Mouse (Mus musculus): Measurements from ENCODE around the gene Yrdc. TPM values are rescaled to one million over a fixed set of nuclear protein-coding genes. Genes with fewer than 3 reads are reported as not detected.

The Yrdc gene
- polyA plus RNA-seq, 1 experiment = 36.5 TPM

- TF ChIP-seq POLR2A (IDR thresholded peaks at IDR 0.05; ENCODE audit: insufficient read length, low read depth) = no peak
- TF ChIP-seq REST (IDR thresholded peaks at IDR 0.05; ENCODE audit: insufficient read depth, insufficient read length) = peak; percentile 96
- TF ChIP-seq MAX (IDR thresholded peaks at IDR 0.05; ENCODE audit: low read depth) = no peak
- TF ChIP-seq USF1 (IDR thresholded peaks at IDR 0.05; ENCODE audit: low read depth) = no peak
- no peak for TF ChIP-seq TCF12 (IDR thresholded peaks at IDR 0.05; ENCODE audit: insufficient read depth, poor library complexity, severe bottlenecking)
- TF ChIP-seq E2F4 (IDR thresholded peaks at IDR 0.05; ENCODE audit: insufficient read depth) = no peak
- TF ChIP-seq SRF (IDR thresholded peaks at IDR 0.05; ENCODE audit: control insufficient read depth, insufficient read length, low read depth) = no peak
- no peak for TF ChIP-seq MYOD1 (IDR thresholded peaks at IDR 0.05; ENCODE audit: control insufficient read depth in 1 of 3, insufficient read length in 2 of 3, low read depth in 2 of 3)
- TF ChIP-seq MYOG (IDR thresholded peaks at IDR 0.05; ENCODE audit: control insufficient read depth in 1 of 3, insufficient read depth in 1 of 3, insufficient read length in 2 of 3, low read depth in 2 of 3) = peak in 1 of 3 experiments; percentile 61
- no peak for TF ChIP-seq CEBPB (IDR thresholded peaks at IDR 0.05; ENCODE audit: insufficient read depth, poor library complexity, severe bottlenecking)
- TF ChIP-seq POLR2AphosphoS2 (IDR thresholded peaks at IDR 0.05; ENCODE audit: insufficient read length, low read depth) = no peak
- no peaks in the 10 kb centered on the region for H3K79me2 ChIP-seq (ENCODE audit: control insufficient read depth, insufficient read depth)
- no peak overlapping the region for H3K4me2 ChIP-seq (ENCODE audit: low read depth)
- no peaks in the 10 kb centered on the region for H3K36me3 ChIP-seq (ENCODE audit: control insufficient read depth, insufficient read depth)
- H3ac ChIP-seq (ENCODE audit: control insufficient read depth, insufficient read length) = no peak overlapping the region
- peaks cover 18% of the 10 kb centered on the region for H3K27me3 ChIP-seq (ENCODE audit: control insufficient read depth, insufficient read depth, insufficient read length)
- no peak overlapping the region for H3K4me3 ChIP-seq
Measured at GRCm38 (mm10) chr4:124860446-124860845, 10.0 kb downstream of the Yrdc start.

GRCm38 (mm10) chr4:124861283-124862188, 11.1 kb downstream of the Yrdc start, which contains the start of gene Maneal:
TSS of gene Maneal (minus strand) at chr4:124862171.
- TF ChIP-seq CEBPB (IDR thresholded peaks at IDR 0.05; ENCODE audit: insufficient read depth, poor library complexity, severe bottlenecking) = no peak
- no peak for TF ChIP-seq SRF (IDR thresholded peaks at IDR 0.05; ENCODE audit: control insufficient read depth, insufficient read length, low read depth)
- TF ChIP-seq USF1 (IDR thresholded peaks at IDR 0.05; ENCODE audit: low read depth) = no peak
- no peak for TF ChIP-seq MYOG (IDR thresholded peaks at IDR 0.05; ENCODE audit: control insufficient read depth in 1 of 3, insufficient read depth in 1 of 3, insufficient read length in 2 of 3, low read depth in 2 of 3)
- no peak for TF ChIP-seq E2F4 (IDR thresholded peaks at IDR 0.05; ENCODE audit: insufficient read depth)
- TF ChIP-seq REST (IDR thresholded peaks at IDR 0.05; ENCODE audit: insufficient read depth, insufficient read length) = no peak
- TF ChIP-seq POLR2AphosphoS2 (IDR thresholded peaks at IDR 0.05; ENCODE audit: insufficient read length, low read depth) = no peak
- no peak for TF ChIP-seq TCF3 (IDR thresholded peaks at IDR 0.05; ENCODE audit: insufficient read length, low read depth)
- peaks cover 18% of the 10 kb centered on the region for H3K27me3 ChIP-seq (ENCODE audit: control insufficient read depth, insufficient read depth, insufficient read length)
- no peak within 1 kb of the TSS for H3ac ChIP-seq (ENCODE audit: control insufficient read depth, insufficient read length)
- H3K4me2 ChIP-seq (ENCODE audit: low read depth) = no peak within 1 kb of the TSS
- no peak within 1 kb of the TSS for H3K4me3 ChIP-seq
- no peaks in the 10 kb centered on the region for H3K36me3 ChIP-seq (ENCODE audit: control insufficient read depth, insufficient read depth)
- H3K79me2 ChIP-seq (ENCODE audit: control insufficient read depth, insufficient read depth) = no peaks in the 10 kb centered on the region

- no peak for TF ChIP-seq MAX (IDR thresholded peaks at IDR 0.05; ENCODE audit: low read depth)
- TF ChIP-seq TCF12 (IDR thresholded peaks at IDR 0.05; ENCODE audit: insufficient read depth, poor library complexity, severe bottlenecking) = no peak
- TF ChIP-seq MYOG (IDR thresholded peaks at IDR 0.05; ENCODE audit: control insufficient read depth in 1 of 3, insufficient read depth in 1 of 3, insufficient read length in 2 of 3, low read depth in 2 of 3) = no peak
- no peak for TF ChIP-seq E2F4 (IDR thresholded peaks at IDR 0.05; ENCODE audit: insufficient read depth)
- no peak for TF ChIP-seq USF1 (IDR thresholded peaks at IDR 0.05; ENCODE audit: low read depth)
- no peak for TF ChIP-seq CEBPB (IDR thresholded peaks at IDR 0.05; ENCODE audit: insufficient read depth, poor library complexity, severe bottlenecking)
- TF ChIP-seq MYOD1 (IDR thresholded peaks at IDR 0.05; ENCODE audit: control insufficient read depth in 1 of 3, insufficient read length in 2 of 3, low read depth in 2 of 3) = no peak
- TF ChIP-seq SRF (IDR thresholded peaks at IDR 0.05; ENCODE audit: control insufficient read depth, insufficient read length, low read depth) = no peak
- TF ChIP-seq TCF3 (IDR thresholded peaks at IDR 0.05; ENCODE audit: insufficient read length, low read depth) = no peak
- TF ChIP-seq POLR2AphosphoS2 (IDR thresholded peaks at IDR 0.05; ENCODE audit: insufficient read length, low read depth) = no peak
- TF ChIP-seq POLR2A (IDR thresholded peaks at IDR 0.05; ENCODE audit: insufficient read length, low read depth) = no peak
- TF ChIP-seq REST (IDR thresholded peaks at IDR 0.05; ENCODE audit: insufficient read depth, insufficient read length) = no peak
- Histone ChIP-seq H3K27me3 (ENCODE audit: control insufficient read depth, insufficient read depth, insufficient read length) (no peaks in the 10 kb centered on the region), H3K4me3 (no peak overlapping the region), H3ac (ENCODE audit: control insufficient read depth, insufficient read length) (no peak overlapping the region), H3K36me3 (ENCODE audit: control insufficient read depth, insufficient read depth) (no peaks in the 10 kb centered on the region), H3K79me2 (ENCODE audit: control insufficient read depth, insufficient read depth) (no peaks in the 10 kb centered on the region), H3K4me2 (ENCODE audit: low read depth) (no peak overlapping the region)
Measured at GRCm38 (mm10) chr4:124872719-124873118, 22.2 kb downstream of the Yrdc start.

GRCm38 (mm10) chr4:124880599-124880998, 30.1 kb downstream of the Yrdc start, which contains the start of gene Epha10:
TSS of gene Epha10 (plus strand) at chr4:124880899.
- Histone ChIP-seq H3K4me2 (ENCODE audit: low read depth) (no peak within 1 kb of the TSS), H3ac (ENCODE audit: control insufficient read depth, insufficient read length) (no peak within 1 kb of the TSS), H3K79me2 (ENCODE audit: control insufficient read depth, insufficient read depth) (no peaks in the 10 kb centered on the region), H3K27me3 (ENCODE audit: control insufficient read depth, insufficient read depth, insufficient read length) (peaks cover 33% of the 10 kb centered on the region), H3K4me3 (no peak within 1 kb of the TSS), H3K36me3 (ENCODE audit: control insufficient read depth, insufficient read depth) (no peaks in the 10 kb centered on the region)
- TF ChIP-seq POLR2AphosphoS2 (IDR thresholded peaks at IDR 0.05; ENCODE audit: insufficient read length, low read depth) = no peak
- TF ChIP-seq TCF3 (IDR thresholded peaks at IDR 0.05; ENCODE audit: insufficient read length, low read depth) = no peak
- no peak for TF ChIP-seq POLR2A (IDR thresholded peaks at IDR 0.05; ENCODE audit: insufficient read length, low read depth)
- no peak for TF ChIP-seq SRF (IDR thresholded peaks at IDR 0.05; ENCODE audit: control insufficient read depth, insufficient read length, low read depth)
- TF ChIP-seq USF1 (IDR thresholded peaks at IDR 0.05; ENCODE audit: low read depth) = no peak
